Mouse (Mus musculus): ENCODE results near the gene Trio.

DNA sequence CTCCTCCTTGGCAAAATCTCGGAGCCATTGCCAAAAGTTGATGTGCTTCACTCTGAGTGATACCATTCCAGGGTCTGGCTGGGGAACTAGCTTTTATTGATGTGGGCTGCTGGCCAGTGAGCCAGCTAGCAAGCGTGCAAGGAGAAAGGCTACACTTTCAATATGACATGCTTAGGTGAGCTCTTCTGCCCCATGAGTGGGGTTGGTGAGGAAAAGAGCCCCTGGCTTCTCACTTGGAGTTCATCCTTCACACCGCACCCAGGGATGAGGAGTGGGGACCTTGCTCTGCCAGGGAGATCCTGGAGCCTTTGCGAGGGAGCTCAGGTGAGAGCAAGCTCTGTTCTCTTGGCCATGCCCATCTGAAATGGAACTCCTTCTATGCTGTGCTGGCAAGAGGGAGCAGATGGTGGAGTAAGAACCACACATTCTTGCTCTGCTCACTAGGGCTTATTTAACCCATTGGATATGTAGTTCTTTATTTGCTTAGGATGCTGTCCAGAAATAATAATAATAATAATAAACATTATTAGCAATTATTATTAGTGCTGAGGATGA, 48.8 kb upstream of the Trio start:
- TF ChIP-seq CTCF (IDR thresholded peaks at IDR 0.05; ENCODE audit: extremely low read depth, insufficient read depth, low read length) (no peak), POLR2A (IDR thresholded peaks at IDR 0.05; ENCODE audit: extremely low read depth, insufficient read depth, low read length) (no peak)
